Mouse (Mus musculus): ENCODE measurements at regions not wholly inside any gene's neighbourhood (a gene's known extent, or its start where the extent isn't known, plus 50 kb on each side); places are given as distances from the start of the nearest gene placed in this dataset.

DNA sequence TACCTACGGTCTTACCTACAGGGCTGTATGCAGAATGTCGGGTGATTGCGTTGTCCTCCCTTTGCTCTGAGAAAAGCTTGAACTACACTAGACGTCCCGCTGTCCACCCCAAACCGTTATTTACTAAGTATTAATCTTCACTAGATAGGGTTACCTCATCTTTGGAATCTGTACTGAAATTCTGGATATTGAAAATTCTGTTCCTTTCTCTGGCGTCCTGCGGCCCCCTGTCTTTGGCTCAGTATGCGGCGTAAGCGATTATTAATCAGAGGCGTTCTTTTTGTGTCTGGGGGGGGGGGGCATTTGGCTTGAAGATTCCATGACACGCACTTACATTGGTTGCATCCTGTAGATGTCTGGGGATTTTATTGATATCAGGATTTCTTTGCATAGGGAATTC, 222.0 kb downstream of the Mef2c start:
- TF ChIP-seq CTCF (conservative IDR thresholded peaks at IDR 0.05; ENCODE audit: insufficient read depth, insufficient read length, low read depth, low read length) (no peak), POLR2A (IDR thresholded peaks at IDR 0.05; ENCODE audit: low read depth, low read length) (no peak)
